In the genomic region with DNA sequence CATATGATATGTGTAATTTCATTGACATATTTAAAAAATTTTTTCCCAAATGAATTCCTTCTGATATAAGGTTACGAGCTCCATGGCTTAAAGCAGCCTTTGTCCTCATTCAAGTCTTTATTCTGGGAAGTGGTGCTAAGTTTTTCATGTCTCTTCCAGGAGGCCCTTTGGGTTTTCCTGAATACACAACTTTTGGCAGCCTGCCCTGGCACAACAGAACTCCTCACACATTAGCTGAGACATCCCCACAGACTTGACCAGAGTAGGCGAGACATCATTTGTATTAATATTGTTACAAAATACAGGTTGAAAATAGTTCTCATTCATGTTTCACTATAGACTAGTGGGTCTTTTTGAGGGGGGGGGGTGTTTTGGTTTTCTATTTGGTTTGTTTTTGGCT, we compare ENCODE assay signal across 17 mouse cellular contexts.
A peak's percentile ranks its signal among the peaks of the same experiment; 100 is the strongest.
DNase-seq lines count a peak whose midpoint lies in the region; ATAC-seq lines count a peak whose summit lies in the region.
"Had no signal": no experiment of that assay in that cellular context is flagged by ENCODE, and none has a peak within 500 bp of the region (broad histone marks: within the 10 kb centered on the region; RNA-seq: fewer than 3 reads in every experiment).

No protein-coding gene starts in this region.

- no peak overlapping the region for H3K9ac ChIP-seq in heart, embryonic 11.5 days (ENCODE audit: low read depth, low read length)
- no peak overlapping the region for H3K9ac ChIP-seq in hindbrain, embryonic 13.5 days
- H3K9ac ChIP-seq: forebrain, postnatal 0 days; heart, embryonic 13.5 days; hindbrain, embryonic 12.5 days; midbrain, embryonic 15.5 days had no signal

- H3K36me3 ChIP-seq in heart, embryonic 11.5 days (ENCODE audit: control insufficient read depth, insufficient read depth, low read length) = no peaks in the 10 kb centered on the region
- no peaks in the 10 kb centered on the region for H3K36me3 ChIP-seq in hindbrain, embryonic 13.5 days
- H3K36me3 ChIP-seq: heart, embryonic 13.5 days; hindbrain, embryonic 12.5 days; midbrain, embryonic 15.5 days had no signal

- H3K9me3 ChIP-seq in heart, embryonic 11.5 days (replicated peaks; ENCODE audit: control insufficient read depth, low read length) = no peaks in the 10 kb centered on the region
- no peaks in the 10 kb centered on the region for H3K9me3 ChIP-seq in hindbrain, embryonic 13.5 days
- H3K9me3 ChIP-seq: heart, embryonic 13.5 days; hindbrain, embryonic 12.5 days; midbrain, embryonic 15.5 days had no signal

- H3K4me3 ChIP-seq in heart, embryonic 11.5 days (ENCODE audit: low read depth, low read length) = no peak overlapping the region
- no peak overlapping the region for H3K4me3 ChIP-seq in hindbrain, embryonic 13.5 days
- H3K4me3 ChIP-seq: heart, embryonic 13.5 days; hindbrain, embryonic 12.5 days; midbrain, embryonic 15.5 days had no signal

- ATAC-seq in heart, embryonic 11.5 days (replicated peaks; ENCODE audit: insufficient number of reproducible peaks, low FRiP score, low TSS enrichment) = no peak
- no peak for ATAC-seq in hindbrain, embryonic 13.5 days (ENCODE audit: low FRiP score)
- ATAC-seq: CD4-positive, CD25-positive, alpha-beta regulatory T cell, adult 4 months; forebrain, postnatal 0 days; intestine, postnatal 0 days; midbrain, embryonic 15.5 days had no signal

- 84% methylated on average over 2 of the region's 2 CpGs for WGBS in heart, embryonic 11.5 days (ENCODE audit: insufficient replicate concordance)
- 83% methylated on average over 2 of the region's 2 CpGs for WGBS in hindbrain, embryonic 13.5 days

- no peak overlapping the region for H3K4me2 ChIP-seq in heart, embryonic 11.5 days
- H3K4me2 ChIP-seq in hindbrain, embryonic 13.5 days = no peak overlapping the region
- H3K4me2 ChIP-seq: heart, embryonic 13.5 days; hindbrain, embryonic 12.5 days; midbrain, embryonic 15.5 days had no signal

- no peak overlapping the region for H3K27ac ChIP-seq in heart, embryonic 11.5 days (ENCODE audit: low read depth, low read length)
- H3K27ac ChIP-seq in hindbrain, embryonic 13.5 days = no peak overlapping the region
- H3K27ac ChIP-seq: heart, embryonic 13.5 days; hindbrain, embryonic 12.5 days; midbrain, embryonic 15.5 days had no signal

- no peaks in the 10 kb centered on the region for H3K4me1 ChIP-seq in heart, embryonic 11.5 days (ENCODE audit: control insufficient read depth, insufficient read depth, low read length)
- H3K4me1 ChIP-seq in hindbrain, embryonic 13.5 days (replicated peaks) = no peaks in the 10 kb centered on the region
- H3K4me1 ChIP-seq: heart, embryonic 13.5 days; hindbrain, embryonic 12.5 days; midbrain, embryonic 15.5 days had no signal

- DNase-seq in heart, adult 18-20 months = peak; percentile 54 to 58
- DNase-seq in NIH3T3 (ENCODE audit: low read depth) = peak; percentile 46
- DNase-seq in adrenal gland, postnatal 36 days = peak; percentile 2 to 19
- DNase-seq in heart, adult 9 months (ENCODE audit: low spot score in 2 of 2) = peak; percentile 23 to 55
- no peak for DNase-seq in ovary, postnatal 36 days (ENCODE audit: low spot score)
- DNase-seq: cerebellum, adult 9-11 months; forebrain, postnatal 0 days; kidney, postnatal 14 days; lung, adult 2 months; right cerebral cortex, postnatal 14 days had no signal

- H3K27me3 ChIP-seq in heart, embryonic 11.5 days (ENCODE audit: control insufficient read depth, insufficient read depth, low read length) = no peaks in the 10 kb centered on the region
- no peaks in the 10 kb centered on the region for H3K27me3 ChIP-seq in hindbrain, embryonic 13.5 days
- H3K27me3 ChIP-seq: hindbrain, embryonic 12.5 days; midbrain, embryonic 15.5 days had no signal
